Mouse (Mus musculus): ENCODE results near the gene Eml4.

GRCm38 (mm10) chr17:83335183-83335584 is 15.5 kb upstream of the Eml4 start:
- TF ChIP-seq CTCF (IDR thresholded peaks at IDR 0.05; ENCODE audit: control insufficient read depth, insufficient read depth, insufficient read length) (no peak), MAX (IDR thresholded peaks at IDR 0.05) (no peak), MYOD1 (IDR thresholded peaks at IDR 0.05; ENCODE audit: control insufficient read depth, insufficient read length, low read depth) (no peak), MYOG (IDR thresholded peaks at IDR 0.05; ENCODE audit: control insufficient read depth, extremely low read depth, insufficient read length) (no peak)

All from C2C12 (cell line).